Mouse (Mus musculus) stomach, postnatal 0 days (tissue): ENCODE data around the gene Retreg3.

Source experiments
- CTCF ChIP-seq: IDR thresholded peaks from 2 replicates; pipeline ENCODE4 v1.5.1; 2016; ENCODE audit warnings: antibody characterized with exemption, low read depth, mild to moderate bottlenecking, moderate library complexity
- EP300 ChIP-seq: optimal IDR thresholded peaks from 2 replicates; pipeline ENCODE3; 2016; ENCODE audit warnings: antibody characterized with exemption

- TF ChIP-seq CTCF (no peak), EP300 (no peak)
Observed at GRCm38 (mm10) chr11:101167211-101167962, 47.7 kb upstream of the Retreg3 start.
